Mouse (Mus musculus): ENCODE measurements around the gene Tceal1.

DNA sequence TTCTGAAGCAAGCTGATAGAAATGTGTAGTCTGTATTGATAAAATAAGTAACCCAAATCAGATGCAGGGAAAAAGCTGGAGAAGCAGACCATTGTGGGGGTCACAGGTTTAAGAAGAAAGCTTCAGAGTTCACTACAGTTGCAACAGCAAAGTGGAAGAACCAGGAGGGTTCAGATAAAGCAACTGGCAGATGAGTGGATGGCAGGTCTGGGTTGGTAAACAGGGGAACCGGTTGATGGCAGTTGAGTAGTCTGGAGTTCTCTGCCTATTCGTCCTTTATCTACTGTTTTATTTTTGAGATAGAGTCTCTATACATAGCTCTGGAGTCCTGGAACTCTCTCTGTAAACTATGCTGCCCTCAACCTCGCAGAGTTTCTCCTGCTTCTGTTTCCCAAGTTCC lies 26.8 kb upstream of the Tceal1 start:
- TF ChIP-seq CTCF (conservative IDR thresholded peaks at IDR 0.05 in 1 of 2, IDR thresholded peaks at IDR 0.05 in 1 of 2; ENCODE audit: low read depth in 2 of 2, low read length in 2 of 2) (no peak), RCOR1 (conservative IDR thresholded peaks at IDR 0.05; ENCODE audit: low read depth, low read length) (no peak), POLR2A (IDR thresholded peaks at IDR 0.05; ENCODE audit: low read depth, low read length) (no peak), EP300 (IDR thresholded peaks at IDR 0.05; ENCODE audit: low read length) (no peak), NELFE (IDR thresholded peaks at IDR 0.05; ENCODE audit: low read depth, low read length) (no peak), BHLHE40 (IDR thresholded peaks at IDR 0.05; ENCODE audit: low read depth, low read length) (no peak), ETS1 (conservative IDR thresholded peaks at IDR 0.05; ENCODE audit: low read depth, low read length) (no peak), POLR2AphosphoS2 (IDR thresholded peaks at IDR 0.05; ENCODE audit: low read depth, low read length) (no peak), MAFK (IDR thresholded peaks at IDR 0.05; ENCODE audit: insufficient replicate concordance, low read length) (no peak), MYC (IDR thresholded peaks at IDR 0.05; ENCODE audit: low read depth, low read length) (no peak), MAX (IDR thresholded peaks at IDR 0.05; ENCODE audit: low read length) (no peak), MAZ (IDR thresholded peaks at IDR 0.05; ENCODE audit: low read depth, low read length) (no peak), ELF1 (IDR thresholded peaks at IDR 0.05; ENCODE audit: low read depth, low read length) (no peak), SMC3 (IDR thresholded peaks at IDR 0.05; ENCODE audit: low read depth, low read length) (no peak)

All from CH12.LX (cell line).